Comparison of ENCODE assay signal across 8 mouse cellular contexts in the genomic region with DNA sequence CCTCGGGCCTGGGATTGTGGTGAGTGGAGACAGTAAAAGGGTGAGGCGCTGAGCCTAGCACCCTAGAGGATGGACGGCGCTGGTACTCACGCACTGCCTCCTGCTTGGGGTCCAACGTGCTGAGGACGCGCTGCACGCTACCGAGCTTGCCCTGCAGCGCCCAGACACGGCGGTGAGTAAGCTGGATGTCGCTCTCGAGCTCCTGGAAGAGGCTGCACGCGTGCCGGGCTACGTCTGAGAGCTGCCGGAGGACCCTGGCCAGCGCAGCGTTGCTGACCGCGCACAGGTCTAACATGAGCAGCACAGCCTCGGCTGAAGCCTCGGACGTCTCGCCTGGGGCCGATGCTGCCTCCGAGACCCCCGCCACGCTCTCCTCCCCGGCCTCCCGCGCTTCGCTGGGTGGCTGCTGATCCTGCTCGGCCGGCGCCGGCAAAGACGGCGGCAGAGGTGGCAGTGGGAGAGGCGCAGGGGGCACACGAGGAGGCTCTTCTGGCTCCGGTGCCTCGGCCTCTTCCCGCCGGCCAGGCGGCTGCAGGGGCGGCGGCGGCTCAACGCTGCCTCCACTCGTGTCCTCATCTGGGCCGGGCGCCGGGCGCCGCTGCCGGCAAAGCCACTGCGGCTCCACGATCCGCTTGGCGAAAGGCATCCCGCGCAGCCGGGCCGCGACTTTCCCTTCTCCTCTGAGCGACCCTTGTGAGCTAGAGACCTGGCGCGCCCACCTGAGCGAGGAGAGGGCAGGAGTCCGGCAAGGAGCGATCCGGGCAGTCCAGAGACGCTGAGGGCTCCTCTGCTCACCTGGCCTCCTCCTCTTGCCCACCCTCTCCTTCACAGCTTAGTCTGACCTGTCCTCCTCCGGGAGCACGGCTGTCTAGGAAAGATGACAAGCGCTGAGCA. TPM values are rescaled to one million over a fixed set of nuclear protein-coding genes. Genes with fewer than 3 reads are reported as not detected.
DNase-seq lines count a peak whose midpoint lies in the region; ATAC-seq and TF ChIP-seq lines count a peak whose summit lies in the region.

No protein-coding gene starts in this region.

- H3K36me3 ChIP-seq in ES-E14 (ENCODE audit: control insufficient read depth, insufficient read depth, low read length, poor library complexity, severe bottlenecking): no peaks in the 10 kb centered on the region
- no peaks in the 10 kb centered on the region for H3K36me3 ChIP-seq in embryonic facial prominence, embryonic 15.5 days
- no peaks in the 10 kb centered on the region for H3K36me3 ChIP-seq in midbrain, embryonic 11.5 days (ENCODE audit: control insufficient read depth, insufficient read depth, low read length)
- H3K36me3 ChIP-seq in stomach, embryonic 14.5 days (ENCODE audit: control insufficient read depth, insufficient read depth, low read length): no peaks in the 10 kb centered on the region
- H3K36me3 ChIP-seq in thymus, adult 2 months (ENCODE audit: control insufficient read depth, insufficient read depth, low read length): no peaks in the 10 kb centered on the region

- TF ChIP-seq CTCF in thymus, adult 2 months (IDR thresholded peaks at IDR 0.05; ENCODE audit: borderline replicate concordance, control insufficient read depth, extremely low read depth, insufficient read depth, low read length, poor library complexity): no peak

- no peaks in the 10 kb centered on the region for H3K9me3 ChIP-seq in ES-E14 (ENCODE audit: control insufficient read depth, insufficient read depth, low read depth, low read length)
- H3K9me3 ChIP-seq in embryonic facial prominence, embryonic 15.5 days (replicated peaks): no peaks in the 10 kb centered on the region
- H3K9me3 ChIP-seq in midbrain, embryonic 11.5 days (ENCODE audit: control insufficient read depth, low read length): no peaks in the 10 kb centered on the region
- H3K9me3 ChIP-seq in stomach, embryonic 14.5 days (ENCODE audit: control insufficient read depth, low read depth, low read length): no peaks in the 10 kb centered on the region

- ATAC-seq in embryonic facial prominence, embryonic 15.5 days (ENCODE audit: insufficient number of reproducible peaks, low FRiP score, low TSS enrichment, low read depth): peak; percentile 23; the same call in 1 of the 2 replicates
- ATAC-seq in hematopoietic stem cell, adult 5-6 weeks (replicated peaks in 1 of 2; ENCODE audit: insufficient read depth in 1 of 2, low FRiP score in 2 of 2, low TSS enrichment in 1 of 2, low read depth in 1 of 2, poor library complexity in 2 of 2, severe bottlenecking in 2 of 2): peak; percentile 60 to 62
- peak; percentile 61 for ATAC-seq in midbrain, embryonic 11.5 days (ENCODE audit: low FRiP score)
- ATAC-seq in stomach, embryonic 14.5 days (ENCODE audit: insufficient number of reproducible peaks, insufficient read depth, low FRiP score, low read depth): peak; percentile 64

- H3K27ac ChIP-seq in ES-E14 (ENCODE audit: insufficient read depth, low read depth, low read length, poor library complexity, severe bottlenecking): no peak overlapping the region
- peak overlapping the region; percentile 60; the same call in 1 of the 2 replicates for H3K27ac ChIP-seq in embryonic facial prominence, embryonic 15.5 days (replicated peaks)
- H3K27ac ChIP-seq in midbrain, embryonic 11.5 days (ENCODE audit: low read depth, low read length): no peak overlapping the region
- H3K27ac ChIP-seq in stomach, embryonic 14.5 days (ENCODE audit: low read length): peak overlapping the region; percentile 44; the same call in 1 of the 2 replicates
- no peak overlapping the region for H3K27ac ChIP-seq in thymus, adult 2 months (ENCODE audit: control insufficient read depth, insufficient read depth, low read length)

- TF ChIP-seq POLR2A in thymus, adult 2 months (IDR thresholded peaks at IDR 0.05; ENCODE audit: control insufficient read depth, extremely low read depth, insufficient read depth, low read length, poor library complexity): no peak

- H3K4me1 ChIP-seq in ES-E14 (ENCODE audit: control insufficient read depth in 2 of 2, insufficient read depth in 2 of 2, low read length in 2 of 2, poor library complexity in 1 of 2): no peaks in the 10 kb centered on the region
- peaks cover 8% of the 10 kb centered on the region; the same call in 1 of the 2 replicates for H3K4me1 ChIP-seq in embryonic facial prominence, embryonic 15.5 days
- H3K4me1 ChIP-seq in midbrain, embryonic 11.5 days (ENCODE audit: control insufficient read depth, insufficient read depth, low read length): peaks cover 5% of the 10 kb centered on the region; the same call in 1 of the 2 replicates
- H3K4me1 ChIP-seq in stomach, embryonic 14.5 days (ENCODE audit: control insufficient read depth, insufficient read depth, low read length): no peaks in the 10 kb centered on the region
- no peaks in the 10 kb centered on the region for H3K4me1 ChIP-seq in thymus, adult 2 months (replicated peaks; ENCODE audit: control insufficient read depth, insufficient read depth, low read length)

- no peak for DNase-seq in ES-E14 (ENCODE audit: low read depth, low spot score)
- DNase-seq in adrenal gland, postnatal 36 days: peak; percentile 51 to 56
- peak; percentile 32 for DNase-seq in left cerebral cortex, postnatal 4 days
- peak; percentile 91 for DNase-seq in midbrain, embryonic 11.5 days (ENCODE audit: low spot score, missing footprints)
- DNase-seq in thymus, adult 2 months: no peak

- peak overlapping the region; percentile 61 to 70 for H3K4me3 ChIP-seq in ES-E14 (ENCODE audit: insufficient read depth in 1 of 2, low read depth in 1 of 2, low read length in 2 of 2, poor library complexity in 1 of 2, severe bottlenecking in 1 of 2)
- peak overlapping the region; percentile 55 for H3K4me3 ChIP-seq in embryonic facial prominence, embryonic 15.5 days (replicated peaks)
- peak overlapping the region; percentile 57 for H3K4me3 ChIP-seq in midbrain, embryonic 11.5 days (ENCODE audit: low read depth, low read length)
- peak overlapping the region; percentile 51 for H3K4me3 ChIP-seq in stomach, embryonic 14.5 days (ENCODE audit: low read depth, low read length)
- no peak overlapping the region; the same call in 1 of the 2 replicates for H3K4me3 ChIP-seq in thymus, adult 2 months (ENCODE audit: control insufficient read depth, insufficient read depth, low read length)

- in situ Hi-C loops in ES-E14 (cut with MboI; ENCODE audit: low sequenced_read_pairs in 2 of 2, unreplicated experiment in 2 of 2): no loop called here

- H3K4me2 ChIP-seq in embryonic facial prominence, embryonic 15.5 days (replicated peaks): peak overlapping the region; percentile 65
- peak overlapping the region; percentile 59 for H3K4me2 ChIP-seq in midbrain, embryonic 11.5 days
- H3K4me2 ChIP-seq in stomach, embryonic 14.5 days (replicated peaks; ENCODE audit: low read depth, low read length): peak overlapping the region; percentile 59

- 12% methylated on average over 77 of the region's 80 CpGs for WGBS in embryonic facial prominence, embryonic 15.5 days
- WGBS in midbrain, embryonic 11.5 days: 18% methylated on average over 65 of the region's 80 CpGs
- whole genome bisulfite sequencing in stomach, embryonic 14.5 days: 17% methylated on average over 69 of the region's 80 CpGs
- 2% methylated on average over 54 of the region's 80 CpGs for WGBS in thymus, adult 2 months

- peak overlapping the region; percentile 40 for H3K9ac ChIP-seq in ES-E14 (ENCODE audit: insufficient read depth, low read depth, low read length, poor library complexity, severe bottlenecking)
- peak overlapping the region; percentile 48 for H3K9ac ChIP-seq in embryonic facial prominence, embryonic 15.5 days
- H3K9ac ChIP-seq in midbrain, embryonic 11.5 days (ENCODE audit: low read length): peak overlapping the region; percentile 78
- peak overlapping the region; percentile 52 for H3K9ac ChIP-seq in stomach, embryonic 14.5 days (replicated peaks; ENCODE audit: low read depth, low read length)

- peaks cover 25% of the 10 kb centered on the region for H3K27me3 ChIP-seq in embryonic facial prominence, embryonic 15.5 days
- peaks cover 10% of the 10 kb centered on the region for H3K27me3 ChIP-seq in midbrain, embryonic 11.5 days (ENCODE audit: control insufficient read depth, insufficient read depth, low read length)
- H3K27me3 ChIP-seq in stomach, embryonic 14.5 days (ENCODE audit: control insufficient read depth, insufficient read depth, low read length): no peaks in the 10 kb centered on the region
- no peaks in the 10 kb centered on the region for H3K27me3 ChIP-seq in thymus, adult 2 months (ENCODE audit: control insufficient read depth, insufficient read depth, low read length)

- intact Hi-C loops in left cerebral cortex, postnatal 4 days (cut with DNase I): loop anchor here (2.0 kb wide), 1 partner anchor 120 kb away; no protein-coding TSS in a partner anchor

TF ChIP-seq in ES-E14, 5 proteins besides CTCF, POLR2A, EP300 and RAD21:
- TF ChIP-seq ZNF384 (IDR thresholded peaks at IDR 0.05; ENCODE audit: low read depth, low read length) (no peak), HCFC1 (IDR thresholded peaks at IDR 0.05; ENCODE audit: borderline replicate concordance, insufficient read depth, low read length) (no peak), CHD2 (IDR thresholded peaks at IDR 0.05; ENCODE audit: low read depth, low read length) (no peak), MAFK (IDR thresholded peaks at IDR 0.05; ENCODE audit: insufficient read depth, low read depth, low read length) (no peak), ZC3H11A (IDR thresholded peaks at IDR 0.05; ENCODE audit: borderline replicate concordance, low read depth, low read length) (no peak)

RNA-seq across cellular contexts. Expression of a gene that starts 0.5 kb away (rescaled TPM):
- total RNA-seq in ES-E14 (2012; rRNA removed): 3.2 and 4.7 TPM in 2 replicates
- total RNA-seq in adrenal gland, postnatal 36 days (2021): 1 to 10 TPM; 1.1 to 1.5 TPM
- 2.2 and 2.4 TPM in 2 replicates for polyA plus RNA-seq in embryonic facial prominence, embryonic 15.5 days (2015; fragmentation: Nextera tagmentation; extraction: Ambion mirVana)
- not detected in 2 replicates for total RNA-seq in hematopoietic stem cell, adult 5-6 weeks (2017)
- 1 to 10 TPM; 7.6 to 9.5 TPM for total RNA-seq in left cerebral cortex, postnatal 4 days (2021)
- polyA plus RNA-seq in midbrain, embryonic 11.5 days (2014; fragmentation: Nextera tagmentation; extraction: Ambion mirVana): 4.4 and 5.5 TPM in 2 replicates
- polyA plus RNA-seq in stomach, embryonic 14.5 days (2014; fragmentation: Nextera tagmentation; extraction: Ambion mirVana): 3.4 and 3.6 TPM in 2 replicates
- polyA plus RNA-seq in thymus, adult 2 months (2012; rRNA removed): 0.38 and 0.46 TPM in 2 replicates

Comparison
In these comparisons a context has a peak if more than half of its experiments do, and no peak if none do; other contexts are left out.
1. DNase-seq: peak in adrenal gland, postnatal 36 days (2 of 2), left cerebral cortex, postnatal 4 days (single experiment) and midbrain, embryonic 11.5 days (single experiment); none in ES-E14 (single experiment) and thymus, adult 2 months (single experiment).
2. H3K27ac ChIP-seq: peak in embryonic facial prominence, embryonic 15.5 days (single experiment) and stomach, embryonic 14.5 days (single experiment); none in ES-E14 (single experiment), midbrain, embryonic 11.5 days (single experiment) and thymus, adult 2 months (single experiment).
3. Peak in every context shown above with its lines, with median percentiles within 50 percentile points of each other: H3K9ac ChIP-seq, ATAC-seq and H3K4me2 ChIP-seq.